Mouse (Mus musculus) thymus, adult 2 months (tissue): ENCODE data around the gene Aaas. TPM values are rescaled to one million over a fixed set of nuclear protein-coding genes. Genes with fewer than 3 reads are reported as not detected.

Experiments
- DNase-seq: peaks from one replicate; pipeline ENCODE4 v3.0.0; 2021
- H3K27ac ChIP-seq: fragments of 200-500 bp; 2 replicates; pipeline ENCODE4 v1.5.1; 2012; ENCODE audit warnings: low read length, control low read depth; ENCODE audit not compliant: control insufficient read depth, insufficient read depth
- H3K27me3 ChIP-seq: fragments of 200-500 bp; 2 replicates; pipeline ENCODE4 v1.6.1; 2012; ENCODE audit warnings: mild to moderate bottlenecking, low read length, moderate library complexity, mixed read lengths; ENCODE audit not compliant: control insufficient read depth, insufficient read depth
- H3K36me3 ChIP-seq: fragments of 200-500 bp; 2 replicates; pipeline ENCODE4 v1.6.1; 2012; ENCODE audit warnings: mild to moderate bottlenecking, low read length, moderate library complexity; ENCODE audit not compliant: control insufficient read depth, insufficient read depth
- H3K4me1 ChIP-seq: fragments of 200-500 bp; replicated peaks from 2 replicates; pipeline ENCODE4 v1.6.1; 2012; ENCODE audit warnings: low read length; ENCODE audit not compliant: control insufficient read depth, insufficient read depth
- H3K4me3 ChIP-seq: fragments of 200-500 bp; 2 replicates; pipeline ENCODE4 v1.5.1; 2012; ENCODE audit warnings: mild to moderate bottlenecking, low read length, control low read depth, moderate library complexity; ENCODE audit not compliant: control insufficient read depth, insufficient read depth
- CTCF ChIP-seq: fragments of 200-500 bp; IDR thresholded peaks from 2 replicates; pipeline ENCODE4 v1.5.1; 2012; ENCODE audit warnings: mild to moderate bottlenecking, control low read depth, low read length, moderate library complexity, borderline replicate concordance; ENCODE audit not compliant: control insufficient read depth, poor library complexity, insufficient read depth; ENCODE audit errors: extremely low read depth
- POLR2A ChIP-seq: fragments of 200-500 bp; IDR thresholded peaks from 2 replicates; pipeline ENCODE4 v1.6.1; 2012; ENCODE audit warnings: mild to moderate bottlenecking, low read length, control low read depth, moderate library complexity; ENCODE audit not compliant: control insufficient read depth, poor library complexity, insufficient read depth; ENCODE audit errors: extremely low read depth
- WGBS: fragments of 180-500 bp; shearing (Covaris S2); methylation state at CpG from one replicate; pipeline ENCODE4 v1.1.7; 2018; 5-methylcytosine and 5-hydroxymethylcytosine counted together
- polyA plus RNA-seq: library from polyadenylated mRNA; depleted of rRNA; stranded (reverse); fragments of >200 nt; gene quantifications from 2 replicates; pipeline ENCODE4 v1.2.3, GENCODE M21; 2012

Gene Aaas
- polyA plus RNA-seq, 1 experiment: 107 TPM

DNA sequence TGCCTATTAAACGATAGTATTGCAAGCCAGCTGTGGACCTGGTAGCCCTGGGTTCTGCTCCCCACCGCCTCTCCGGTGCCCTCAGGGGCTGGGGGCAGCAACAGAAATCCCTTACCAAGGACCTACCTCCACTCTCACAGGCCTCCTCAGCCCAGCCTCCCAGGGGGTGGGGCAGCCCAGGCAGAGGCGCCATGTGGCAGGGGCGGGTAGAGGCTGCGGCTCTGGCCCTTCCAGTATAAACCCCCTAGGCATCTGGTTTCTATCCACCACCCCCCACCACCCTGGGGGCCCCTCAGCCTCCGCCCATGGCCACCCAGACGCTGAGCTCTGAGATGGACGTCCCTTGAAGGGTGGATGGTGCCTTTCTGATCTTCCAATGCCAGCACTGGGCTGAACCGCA, 20.2 kb upstream of the Aaas start:
- 61% methylated on average over 10 of the region's 10 CpGs for WGBS

DNA sequence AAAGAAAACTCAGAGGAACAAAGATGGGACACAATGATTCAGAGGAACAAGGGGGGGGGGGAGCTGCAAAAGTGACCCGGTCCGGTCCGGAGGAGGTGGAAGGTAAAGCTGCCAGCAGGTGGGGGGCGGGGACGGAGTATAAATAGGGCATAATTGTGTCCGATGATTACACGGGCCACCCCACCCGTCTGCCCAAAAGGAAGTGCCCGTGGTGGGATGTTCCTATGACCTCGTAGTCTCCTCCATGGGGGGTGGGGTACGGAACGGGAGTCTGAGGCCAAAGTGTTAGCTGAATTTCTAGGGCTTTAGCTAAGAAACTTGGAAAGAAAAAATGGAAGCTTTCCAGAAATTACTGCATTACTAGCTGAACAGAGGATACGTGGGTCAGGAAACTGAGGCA, 19.4 kb upstream of the Aaas start:
- Histone ChIP-seq H3K27me3 (peaks cover 5% of the 10 kb centered on the region), H3K4me1 (no peaks in the 10 kb centered on the region)
- 33% methylated on average over 13 of the region's 13 CpGs for WGBS

More for the DNA sequence above, 20.2 kb upstream of the Aaas start:
- Histone ChIP-seq H3K4me1 (no peaks in the 10 kb centered on the region), H3K27me3 (peaks cover 5% of the 10 kb centered on the region), H3K27ac (no peak overlapping the region), H3K4me3 (no peak overlapping the region), H3K36me3 (no peaks in the 10 kb centered on the region)
- TF ChIP-seq POLR2A (no peak), CTCF (no peak)
- no peak for DNase-seq

DNA sequence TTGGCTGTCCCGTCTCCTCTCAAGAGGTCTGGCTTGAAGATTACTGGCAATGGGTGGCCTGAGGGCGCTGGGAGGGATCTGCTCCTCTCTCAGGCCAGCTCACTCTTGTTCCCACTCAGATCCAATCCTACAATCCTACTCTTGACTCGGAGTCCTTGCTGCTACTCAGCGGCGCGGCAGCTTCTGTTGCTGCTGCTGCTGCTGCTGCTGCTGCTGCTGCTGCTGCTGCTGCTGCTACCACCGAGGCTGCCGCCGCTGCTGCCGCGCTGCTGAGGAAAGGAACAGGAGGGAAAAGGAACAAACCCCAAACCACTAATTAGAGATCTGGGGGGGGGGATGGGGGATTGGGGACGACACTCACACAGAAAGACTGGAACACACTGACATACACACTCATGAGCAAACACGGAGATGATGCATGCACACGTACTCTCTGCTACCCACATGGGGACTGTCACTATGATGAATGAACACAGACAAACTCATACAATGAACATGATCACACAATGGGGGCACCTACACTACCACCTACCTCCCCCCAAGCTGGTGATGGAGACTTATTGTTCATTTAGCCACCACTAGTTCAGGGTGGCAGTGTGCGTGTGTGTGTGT, 16.3 kb upstream of the Aaas start, which contains the start of gene Sp7:
TSS of gene Sp7 (minus strand) at position 450 of the 612 bp plus-strand sequence.
- H3K4me1 ChIP-seq: no peaks in the 10 kb centered on the region
- DNase-seq: no peak
- H3K27me3 ChIP-seq: peaks cover 5% of the 10 kb centered on the region
- 10% methylated on average over 15 of the region's 15 CpGs for WGBS
- no peak within 1 kb of the TSS for H3K27ac ChIP-seq
- TF ChIP-seq POLR2A (no peak), CTCF (no peak)
- H3K4me3 ChIP-seq: no peak within 1 kb of the TSS
- no peaks in the 10 kb centered on the region for H3K36me3 ChIP-seq

More for the DNA sequence above, 19.4 kb upstream of the Aaas start:
- H3K27ac ChIP-seq: no peak overlapping the region
- TF ChIP-seq POLR2A (no peak), CTCF (no peak)
- no peaks in the 10 kb centered on the region for H3K36me3 ChIP-seq
- H3K4me3 ChIP-seq: no peak overlapping the region
- no peak for DNase-seq

DNA sequence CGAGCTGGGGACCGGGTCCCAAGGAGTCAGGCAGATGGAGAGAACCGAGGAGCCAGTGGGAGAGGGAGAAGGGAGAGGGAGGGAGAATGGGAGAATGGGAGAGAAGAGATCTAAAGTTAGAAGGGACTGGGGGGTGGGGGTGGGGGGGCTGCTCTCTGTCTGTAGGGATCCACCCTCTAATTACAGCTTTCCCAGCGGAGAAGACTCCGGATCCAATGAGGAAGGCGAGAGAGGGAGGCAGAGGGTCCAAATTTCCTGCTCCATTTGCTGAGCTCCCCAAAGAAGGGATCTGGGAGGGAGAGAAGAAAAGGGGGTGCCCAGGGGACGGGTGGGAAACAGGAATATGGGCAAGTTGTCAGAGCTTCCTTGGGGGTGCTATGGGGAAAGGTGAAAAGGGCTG, 15.7 kb upstream of the Aaas start:
- DNase-seq: no peak
- H3K4me3 ChIP-seq: no peak overlapping the region
- 61% methylated on average over 7 of the region's 7 CpGs for WGBS

GRCm38 (mm10) chr15:102364678-102365077, 14.1 kb upstream of the Aaas start:
- Histone ChIP-seq H3K4me1 (no peaks in the 10 kb centered on the region), H3K4me3 (no peak overlapping the region), H3K36me3 (no peaks in the 10 kb centered on the region), H3K27ac (no peak overlapping the region), H3K27me3 (peaks cover 2% of the 10 kb centered on the region)
- TF ChIP-seq POLR2A: no peak
- TF ChIP-seq CTCF: no peak
- no peak for DNase-seq
- WGBS: 97% methylated on average over 1 of the region's 1 CpGs

More for the DNA sequence above, 15.7 kb upstream of the Aaas start:
- Histone ChIP-seq H3K27me3 (peaks cover 5% of the 10 kb centered on the region), H3K27ac (no peak overlapping the region), H3K4me1 (no peaks in the 10 kb centered on the region), H3K36me3 (no peaks in the 10 kb centered on the region)
- no peak for TF ChIP-seq CTCF
- no peak for TF ChIP-seq POLR2A

DNA sequence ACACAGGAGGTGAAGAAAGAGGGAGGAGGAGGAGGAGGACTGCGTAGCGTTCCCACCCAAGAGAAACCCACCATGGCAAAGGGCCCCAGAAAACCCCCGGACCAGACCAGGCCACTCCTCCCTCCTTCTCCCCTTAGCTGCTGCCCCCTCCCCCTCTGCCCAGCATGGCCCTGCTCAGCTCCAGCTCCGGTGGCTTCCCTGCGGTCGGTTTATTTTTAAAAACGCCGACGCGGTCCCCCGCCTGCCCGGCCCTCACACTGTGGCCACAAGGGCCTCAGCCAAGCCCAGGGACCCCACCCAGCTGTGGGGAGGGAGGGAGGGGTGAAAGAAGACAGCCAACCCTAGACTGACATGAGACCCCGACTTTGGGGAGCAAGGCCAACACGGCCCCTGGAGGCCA, 12.1 kb upstream of the Aaas start:
- peaks cover 8% of the 10 kb centered on the region; the same call in 1 of the 2 replicates for H3K4me1 ChIP-seq
- H3K27me3 ChIP-seq: peaks cover 8% of the 10 kb centered on the region
- WGBS: 13% methylated on average over 14 of the region's 14 CpGs
- TF ChIP-seq POLR2A (no peak), CTCF (no peak)
- no peak overlapping the region for H3K27ac ChIP-seq
- no peak overlapping the region for H3K4me3 ChIP-seq
- DNase-seq: no peak
- no peaks in the 10 kb centered on the region for H3K36me3 ChIP-seq

GRCm38 (mm10) chr15:102358834-102359233, 8.3 kb upstream of the Aaas start:
- peaks cover 20% of the 10 kb centered on the region for H3K27me3 ChIP-seq
- no peaks in the 10 kb centered on the region for H3K36me3 ChIP-seq
- H3K27ac ChIP-seq: no peak overlapping the region
- TF ChIP-seq POLR2A (no peak), CTCF (no peak)
- DNase-seq: no peak
- no peak overlapping the region for H3K4me3 ChIP-seq
- peaks cover 21% of the 10 kb centered on the region for H3K4me1 ChIP-seq
- 56% methylated on average over 5 of the region's 5 CpGs for WGBS
